Mouse (Mus musculus): ENCODE data around the gene Zc3h12a.

- TF ChIP-seq CTCF (IDR thresholded peaks at IDR 0.05; ENCODE audit: borderline replicate concordance, insufficient read depth, low read depth, low read length) (no peak), POLR2A (IDR thresholded peaks at IDR 0.05; ENCODE audit: borderline replicate concordance, insufficient read depth, low read length) (no peak)
Observed at GRCm38 (mm10) chr4:125160951-125161331, 33.3 kb upstream of the Zc3h12a start.
